Mouse (Mus musculus) small intestine, adult 2 months (tissue): ENCODE data around the gene Hoxd11. TPM values are rescaled to one million over a fixed set of nuclear protein-coding genes. Genes with fewer than 3 reads are reported as not detected.

Experiments used
- H3K27ac ChIP-seq: fragments of 200-500 bp; 2 replicates; pipeline ENCODE4 v1.5.1; 2012; ENCODE audit warnings: low read depth, low read length, control low read depth, inconsistent platforms; ENCODE audit not compliant: insufficient read depth
- H3K27me3 ChIP-seq: fragments of 200-500 bp; 2 replicates; pipeline ENCODE4 v1.6.1; 2012; ENCODE audit warnings: mild to moderate bottlenecking, moderate library complexity, low read length, inconsistent platforms; ENCODE audit not compliant: control insufficient read depth, insufficient read depth
- H3K36me3 ChIP-seq: fragments of 200-500 bp; 2 replicates; pipeline ENCODE4 v1.6.1; 2012; ENCODE audit warnings: mild to moderate bottlenecking, low read length, control low read depth, inconsistent platforms; ENCODE audit not compliant: control insufficient read depth, insufficient read depth
- H3K4me1 ChIP-seq: fragments of 200-500 bp; 2 replicates; pipeline ENCODE4 v1.6.1; 2012; ENCODE audit warnings: low read length, inconsistent platforms, mixed read lengths; ENCODE audit not compliant: control insufficient read depth, insufficient read depth, insufficient read length
- H3K4me3 ChIP-seq: fragments of 200-500 bp; 2 replicates; pipeline ENCODE4 v1.5.1; 2012; ENCODE audit warnings: low read depth, mild to moderate bottlenecking, control low read depth, inconsistent platforms, low read length, moderate library complexity
- CTCF ChIP-seq: fragments of 200-500 bp; IDR thresholded peaks from 2 replicates; pipeline ENCODE4 v1.5.1; 2012; ENCODE audit warnings: low read depth, mild to moderate bottlenecking, control low read depth, inconsistent platforms, low read length, moderate library complexity, mixed read lengths; ENCODE audit not compliant: insufficient replicate concordance, insufficient read length; ENCODE audit errors: extremely low read depth
- POLR2A ChIP-seq: fragments of 200-500 bp; IDR thresholded peaks from 2 replicates; pipeline ENCODE4 v1.6.1; 2012; ENCODE audit warnings: low read depth, mild to moderate bottlenecking, control low read depth, inconsistent platforms, low read length, moderate library complexity
- WGBS: fragments of 180-500 bp; shearing (Covaris S2); methylation state at CpG from one replicate; pipeline ENCODE4 v1.1.7; 2018; 5-methylcytosine and 5-hydroxymethylcytosine counted together
- polyA plus RNA-seq: library from polyadenylated mRNA; depleted of rRNA; stranded (reverse); fragments of >200 nt; gene quantifications from 2 replicates; pipeline ENCODE4 v1.2.3, GENCODE M21; 2012

Hoxd11 gene
- polyA plus RNA-seq, 1 experiment, result not detected

GRCm38 (mm10) chr2:74708676-74709075, 29.3 kb downstream of the Hoxd11 start:
- Histone ChIP-seq H3K4me3 (no peak overlapping the region), H3K27ac (no peak overlapping the region)

GRCm38 (mm10) chr2:74709465-74710419, 30.4 kb downstream of the Hoxd11 start:
- H3K27ac ChIP-seq, result no peak overlapping the region
- H3K4me1 ChIP-seq, result peaks cover 5% of the 10 kb centered on the region
- 25% methylated on average over 5 of the region's 5 CpGs for WGBS
- TF ChIP-seq CTCF (no peak), POLR2A (no peak)
- H3K36me3 ChIP-seq, result no peaks in the 10 kb centered on the region
- H3K4me3 ChIP-seq, result no peak overlapping the region
- peaks cover 69% of the 10 kb centered on the region for H3K27me3 ChIP-seq

More at GRCm38 (mm10) chr2:74708676-74709075, 29.3 kb downstream of the Hoxd11 start:
- TF ChIP-seq CTCF (no peak), POLR2A (no peak)
- WGBS, result 43% methylated on average over 4 of the region's 4 CpGs
- Histone ChIP-seq H3K36me3 (no peaks in the 10 kb centered on the region), H3K27me3 (peaks cover 70% of the 10 kb centered on the region), H3K4me1 (peaks cover 8% of the 10 kb centered on the region)

GRCm38 (mm10) chr2:74710929-74711543, 31.7 kb downstream of the Hoxd11 start:
- Histone ChIP-seq H3K4me1 (peaks cover 4% of the 10 kb centered on the region), H3K4me3 (peak overlapping the region; percentile 48; the same call in 1 of the 2 replicates), H3K27ac (no peak overlapping the region), H3K36me3 (no peaks in the 10 kb centered on the region), H3K27me3 (peaks cover 63% of the 10 kb centered on the region)
- WGBS, result 6% methylated on average over 16 of the region's 16 CpGs
- TF ChIP-seq POLR2A (no peak), CTCF (no peak)

- TF ChIP-seq CTCF, result no peak
- no peak for TF ChIP-seq POLR2A
- 1% methylated on average over 65 of the region's 65 CpGs for WGBS
- Histone ChIP-seq H3K27me3 (peaks cover 57% of the 10 kb centered on the region), H3K4me1 (peaks cover 4% of the 10 kb centered on the region), H3K27ac (no peak within 1 kb of the TSS), H3K4me3 (peak within 1 kb of the TSS; percentile 66), H3K36me3 (no peaks in the 10 kb centered on the region)
These were observed 32.6 kb downstream of the Hoxd11 start, which contains the start of the genes Hoxd3 and Hoxd4 for GRCm38 (mm10) chr2:74711721-74712621. Gene Hoxd3, plus strand, starts transcription at chr2:74711927. Gene Hoxd4, plus strand, starts transcription at chr2:74711929.

GRCm38 (mm10) chr2:74713239-74714150, 34.1 kb downstream of the Hoxd11 start:
- no peak overlapping the region for H3K4me3 ChIP-seq
- peaks cover 49% of the 10 kb centered on the region for H3K27me3 ChIP-seq
- TF ChIP-seq CTCF, result no peak
- no peak for TF ChIP-seq POLR2A
- H3K36me3 ChIP-seq, result no peaks in the 10 kb centered on the region
- WGBS, result 30% methylated on average over 19 of the region's 19 CpGs
- H3K27ac ChIP-seq, result no peak overlapping the region
- peaks cover 4% of the 10 kb centered on the region for H3K4me1 ChIP-seq
